Mouse (Mus musculus) brown adipose tissue, adult 24 weeks (tissue): Measurements from ENCODE around the gene Tspo2. TPM values are rescaled to one million over a fixed set of nuclear protein-coding genes. Genes with fewer than 3 reads are reported as not detected.
A peak's percentile ranks its signal among the peaks of the same experiment; 100 is the strongest.

ENCODE experiments used
- H3K27ac ChIP-seq: fragments of 200-500 bp; replicated peaks from 2 replicates; pipeline ENCODE4 v1.5.1; 2012; ENCODE audit warnings: low read depth, mild to moderate bottlenecking, low read length
- H3K4me1 ChIP-seq: fragments of 200-500 bp; 2 replicates; pipeline ENCODE4 v1.6.1; 2012; ENCODE audit warnings: low read length, mixed read lengths; ENCODE audit not compliant: control insufficient read depth, insufficient read depth, insufficient read length
- H3K4me3 ChIP-seq: fragments of 200-500 bp; 2 replicates; pipeline ENCODE4 v1.5.1; 2012; ENCODE audit warnings: low read depth, mild to moderate bottlenecking, low read length, moderate library complexity; ENCODE audit not compliant: insufficient read depth
- polyA plus RNA-seq: library from polyadenylated mRNA; stranded (reverse); fragments of >200 nt; gene quantifications from 2 replicates; pipeline ENCODE4 v1.2.4, GENCODE M21; 2012; ENCODE audit not compliant: missing spikeins, insufficient read depth, insufficient read length

Gene Tspo2
- polyA plus RNA-seq, 1 experiment, result not detected

DNA sequence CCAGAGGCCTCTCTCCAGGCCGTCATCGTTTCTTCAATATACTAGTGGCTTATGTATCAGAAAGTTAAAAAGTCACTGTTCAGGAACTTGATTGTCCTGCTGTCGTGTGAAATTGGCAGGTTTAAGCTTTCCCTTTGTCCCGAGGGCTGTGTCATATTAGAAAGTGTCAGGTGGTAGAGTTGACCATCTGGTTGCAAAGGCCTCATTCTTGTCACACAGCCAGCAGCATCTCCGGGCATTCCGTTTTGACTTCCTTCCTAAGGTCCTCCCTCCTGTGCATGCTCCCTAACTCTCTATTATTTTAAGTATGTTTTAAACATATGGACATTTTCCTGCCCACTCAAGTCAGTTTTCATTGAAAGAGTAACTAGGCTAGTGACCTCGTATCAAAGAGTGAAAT is 35.3 kb downstream of the Tspo2 start:
- peak overlapping the region; percentile 42; the same call in 1 of the 2 replicates for H3K27ac ChIP-seq
- peaks cover 2% of the 10 kb centered on the region; the same call in 1 of the 2 replicates for H3K4me1 ChIP-seq

DNA sequence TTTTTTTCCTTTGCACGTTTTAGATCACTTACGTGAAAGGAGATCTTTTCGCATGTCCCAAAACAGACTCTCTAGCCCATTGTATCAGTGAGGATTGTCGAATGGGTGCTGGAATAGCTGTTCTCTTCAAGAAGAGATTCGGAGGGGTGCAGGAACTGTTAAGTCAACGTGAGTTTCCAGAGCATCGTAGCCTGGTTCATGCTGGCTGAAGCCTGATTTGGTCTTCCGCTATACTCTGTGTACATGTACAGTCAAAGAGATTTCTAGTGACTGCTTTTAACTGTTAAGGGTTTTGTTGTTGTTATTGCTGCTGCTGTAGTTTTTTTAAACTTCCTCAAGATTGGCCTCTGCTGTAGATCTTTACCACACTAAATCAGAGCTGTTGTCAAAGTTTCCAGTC is 40.1 kb downstream of the Tspo2 start:
- Histone ChIP-seq H3K27ac (no peak overlapping the region), H3K4me3 (no peak overlapping the region), H3K4me1 (peaks cover 2% of the 10 kb centered on the region; the same call in 1 of the 2 replicates)

More for the DNA sequence above, 35.3 kb downstream of the Tspo2 start:
- no peak overlapping the region for H3K4me3 ChIP-seq

DNA sequence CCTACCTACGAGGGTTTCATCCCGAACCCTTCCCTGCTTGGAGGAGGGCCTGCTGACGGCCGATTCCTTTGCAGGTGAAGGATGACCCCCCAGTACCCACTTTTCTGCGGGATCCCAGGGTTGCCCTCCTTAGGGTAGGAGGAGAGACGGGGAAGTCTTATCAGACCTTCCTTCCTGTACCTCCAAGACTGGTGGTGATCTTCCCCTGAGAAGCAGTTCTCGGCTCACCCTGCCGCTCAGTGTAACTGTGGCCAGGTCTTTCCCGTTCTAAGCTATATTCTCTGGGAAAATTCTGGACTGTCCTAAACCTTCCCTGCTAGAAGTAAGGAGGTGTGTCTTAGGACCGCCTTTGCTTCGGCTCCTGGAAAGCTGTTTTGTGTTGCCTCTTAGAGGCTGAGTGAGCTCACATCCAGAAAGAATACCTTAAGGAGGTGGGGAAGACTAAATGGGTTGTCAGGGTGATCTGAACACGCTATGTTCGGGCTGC is 41.0 kb downstream of the Tspo2 start:
- Histone ChIP-seq H3K4me3 (peak overlapping the region; percentile 78), H3K27ac (peak overlapping the region; percentile 94), H3K4me1 (peaks cover 2% of the 10 kb centered on the region; the same call in 1 of the 2 replicates)

DNA sequence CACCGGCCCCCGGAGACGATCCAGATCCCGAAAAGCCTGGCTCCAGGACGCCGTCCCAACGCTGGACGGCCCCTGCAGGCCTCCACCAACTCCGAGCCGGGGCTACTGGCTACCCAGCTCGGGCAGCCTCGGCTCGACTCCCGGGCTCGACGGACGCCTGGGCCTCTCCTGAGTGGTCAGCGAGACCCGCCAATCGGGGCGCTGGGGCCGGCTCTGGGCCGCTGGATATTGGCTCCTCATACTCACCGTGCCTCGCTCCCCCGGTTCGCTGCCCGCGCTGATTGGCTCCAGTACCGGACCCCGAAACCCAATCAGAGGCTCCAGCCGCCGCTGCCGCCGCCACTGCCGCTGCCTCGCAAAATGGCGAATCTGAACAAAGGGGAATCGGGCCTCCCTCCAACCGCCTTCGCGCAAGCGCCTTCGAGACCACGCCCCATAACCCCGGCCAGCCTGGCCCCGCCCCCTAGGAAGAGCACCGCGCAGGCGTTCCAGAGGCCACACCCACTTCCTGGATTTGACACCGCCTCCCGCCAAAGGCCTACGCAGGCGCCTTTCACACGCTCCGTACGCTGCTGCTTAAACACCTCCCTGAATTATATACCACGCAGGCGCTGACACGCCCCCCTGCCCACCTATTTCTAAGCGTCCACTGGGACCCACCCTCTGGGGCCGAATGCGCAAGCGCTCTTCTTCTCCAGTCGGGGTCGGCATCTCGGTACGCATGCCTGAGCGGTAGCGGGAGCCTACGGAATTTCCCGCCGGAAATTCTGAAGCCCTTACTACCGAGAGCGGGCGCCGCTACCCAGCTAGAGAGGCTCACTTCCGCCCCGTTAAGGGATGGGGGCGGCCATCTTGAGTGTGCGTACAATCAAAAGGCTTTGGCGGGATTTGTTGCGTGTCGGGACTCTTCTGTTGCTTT is 41.7 kb downstream of the Tspo2 start, which contains the start of the genes Nfya and Oard1:
TSS of gene Nfya (minus strand) at position 527 of the 919 bp plus-strand sequence.
TSS of gene Oard1 (plus strand) at position 635 of the 919 bp plus-strand sequence.
- H3K4me3 ChIP-seq, result peak within 1 kb of the TSS; percentile 99
- peak within 1 kb of the TSS; percentile 97 for H3K27ac ChIP-seq
- peaks cover 2% of the 10 kb centered on the region; the same call in 1 of the 2 replicates for H3K4me1 ChIP-seq

DNA sequence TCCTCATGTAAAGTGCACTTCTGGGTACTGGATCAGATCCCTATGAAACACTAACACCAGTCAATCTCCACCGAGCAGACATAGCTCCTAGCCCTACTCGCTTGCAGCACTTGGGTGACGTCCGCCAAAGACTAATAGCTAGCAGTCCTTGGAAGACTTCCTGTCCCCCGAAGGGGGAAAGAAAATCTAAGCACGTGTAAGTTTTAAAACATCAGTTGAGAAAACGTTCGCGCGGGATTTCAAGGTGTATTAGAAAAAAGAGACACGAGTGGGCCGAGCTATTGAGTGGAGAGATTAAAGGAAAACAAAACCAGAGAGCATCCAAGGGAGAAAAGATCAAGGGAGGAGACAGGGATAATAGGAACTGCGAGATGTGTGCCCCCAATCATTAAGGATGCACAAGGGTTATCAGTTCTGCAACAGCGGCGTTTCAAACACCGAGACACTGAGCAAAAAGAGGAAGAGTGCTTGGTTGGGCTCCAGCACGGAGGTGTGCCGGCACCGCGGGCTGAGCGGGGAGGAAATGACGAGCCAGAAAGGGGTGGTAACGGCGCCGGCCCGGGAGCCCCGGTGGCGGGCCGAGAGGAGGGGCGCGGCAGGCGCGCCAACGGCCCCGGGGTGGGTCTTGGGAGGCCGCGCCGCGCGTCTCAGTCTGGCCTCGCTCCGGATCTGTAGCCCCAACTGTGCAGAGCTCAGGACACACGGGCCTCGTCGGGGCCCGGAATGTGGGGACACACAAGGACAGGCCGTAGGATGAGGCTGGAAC is 42.6 kb downstream of the Tspo2 start:
- peaks cover 2% of the 10 kb centered on the region; the same call in 1 of the 2 replicates for H3K4me1 ChIP-seq
- H3K27ac ChIP-seq, result peak overlapping the region; percentile 97
- H3K4me3 ChIP-seq, result peak overlapping the region; percentile 99

DNA sequence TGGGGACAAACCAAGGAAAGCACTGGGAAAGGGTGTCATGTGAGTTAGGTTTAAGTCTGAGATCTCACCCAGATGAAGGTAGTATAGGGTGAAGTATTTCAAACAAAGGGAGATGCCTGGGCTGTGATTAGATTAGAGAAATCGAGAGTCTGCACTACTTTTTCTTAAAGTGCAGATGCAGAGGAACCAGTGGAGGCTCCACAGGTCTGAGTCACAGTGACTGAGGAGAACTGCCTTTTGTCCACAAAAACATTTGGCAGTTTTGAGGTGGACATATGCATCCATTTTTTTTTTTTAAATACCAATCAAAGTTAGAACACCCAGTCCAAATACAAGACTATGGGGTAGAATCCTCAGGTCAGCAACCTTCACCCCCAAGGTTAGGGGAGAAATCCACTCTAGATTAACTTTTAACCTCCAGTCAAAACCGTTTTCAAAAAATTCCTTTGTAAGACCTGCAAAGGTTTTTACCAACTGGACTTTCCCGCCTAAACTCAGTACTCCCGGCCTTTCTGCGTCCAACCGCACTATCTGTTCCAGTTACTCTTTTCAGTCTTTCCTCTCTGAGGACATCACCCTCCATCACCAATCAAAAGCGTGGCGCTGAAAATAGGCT is 43.3 kb downstream of the Tspo2 start:
- peaks cover 2% of the 10 kb centered on the region; the same call in 1 of the 2 replicates for H3K4me1 ChIP-seq
- H3K4me3 ChIP-seq, result peak overlapping the region; percentile 99
- H3K27ac ChIP-seq, result 0 out of 2 replicates have a peak overlapping the region, but pooled peaks have one; percentile 97

DNA sequence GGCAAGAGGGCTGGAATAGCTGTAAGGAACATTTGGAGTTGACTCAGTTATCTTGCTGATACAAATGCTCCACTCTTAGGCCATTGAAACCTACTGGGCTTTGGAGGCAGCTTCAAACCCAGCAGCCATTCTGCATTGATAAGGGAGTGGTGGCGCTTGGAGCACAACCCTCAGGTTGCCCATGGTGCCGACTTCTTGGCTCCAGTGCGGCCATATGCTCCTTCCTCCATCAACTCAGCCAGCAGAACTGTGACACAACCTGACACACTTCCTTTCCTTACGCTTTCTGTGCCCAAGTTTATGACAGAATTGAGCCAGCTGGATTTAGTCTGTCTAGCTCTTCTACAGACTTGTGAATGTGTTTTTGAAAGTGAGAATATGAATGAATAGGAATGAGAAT is 44.2 kb downstream of the Tspo2 start:
- H3K4me3 ChIP-seq, result no peak overlapping the region
- H3K27ac ChIP-seq, result no peak overlapping the region
- peaks cover 2% of the 10 kb centered on the region; the same call in 1 of the 2 replicates for H3K4me1 ChIP-seq

DNA sequence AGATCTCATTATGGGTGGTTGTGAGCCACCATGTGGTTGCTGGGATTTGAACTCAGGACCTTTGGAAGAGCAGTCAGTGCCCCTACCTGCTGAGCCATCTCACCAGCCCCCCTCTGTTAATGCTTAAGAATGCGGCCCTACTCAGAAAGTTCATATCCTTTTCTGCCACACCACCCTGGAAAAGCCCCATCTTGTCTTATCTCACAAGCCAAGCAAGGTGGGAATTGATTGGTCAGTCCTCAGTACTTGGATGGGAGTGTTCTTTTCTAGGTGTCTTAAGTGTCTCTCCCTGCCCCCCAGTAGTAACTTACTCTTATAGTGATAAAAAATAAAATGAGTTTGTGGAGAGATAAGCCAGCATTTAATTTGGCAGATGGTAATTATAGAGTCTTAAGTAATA is 46.6 kb downstream of the Tspo2 start:
- Histone ChIP-seq H3K27ac (no peak overlapping the region), H3K4me1 (no peaks in the 10 kb centered on the region), H3K4me3 (no peak overlapping the region)

DNA sequence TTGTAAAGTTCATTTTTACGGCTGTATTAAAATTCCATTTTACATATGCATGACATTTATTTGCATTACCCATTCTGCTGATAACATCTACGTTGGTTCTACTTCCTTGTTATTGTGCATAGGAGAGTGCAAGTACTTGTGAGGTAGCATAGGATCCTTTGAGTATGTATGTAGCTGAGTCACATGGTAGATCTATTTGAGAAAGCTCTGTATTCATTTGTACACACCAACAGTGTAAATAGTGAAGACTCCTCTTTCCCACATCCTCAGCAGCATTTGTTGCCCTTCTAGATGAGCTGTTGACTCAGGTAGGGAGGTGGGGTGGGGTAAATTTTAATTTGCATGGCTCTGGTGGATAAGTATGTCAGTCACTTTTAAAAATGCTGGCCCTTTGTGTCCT is 47.5 kb downstream of the Tspo2 start:
- H3K27ac ChIP-seq, result no peak overlapping the region
- H3K4me3 ChIP-seq, result no peak overlapping the region
- no peaks in the 10 kb centered on the region for H3K4me1 ChIP-seq

DNA sequence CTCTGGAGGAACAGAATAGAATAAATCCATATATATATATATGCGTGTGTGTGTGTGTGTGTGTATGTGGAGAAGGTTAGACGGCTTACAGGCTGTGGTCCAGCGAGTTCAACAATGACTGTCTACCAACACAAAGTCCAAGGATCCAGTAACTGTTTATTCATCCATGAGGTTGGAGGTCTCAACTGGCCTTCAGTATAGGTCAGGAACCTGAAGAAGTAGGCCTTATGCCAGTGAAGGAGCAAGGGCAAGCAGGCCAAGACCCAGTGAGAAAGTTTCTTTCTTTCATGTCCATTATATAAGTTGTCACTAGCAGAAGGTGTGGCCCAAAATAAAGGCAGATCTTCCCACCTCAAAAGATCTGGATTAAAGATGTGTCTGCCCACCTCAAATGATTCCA is 48.6 kb downstream of the Tspo2 start:
- Histone ChIP-seq H3K4me1 (no peaks in the 10 kb centered on the region), H3K4me3 (no peak overlapping the region), H3K27ac (no peak overlapping the region)

DNA sequence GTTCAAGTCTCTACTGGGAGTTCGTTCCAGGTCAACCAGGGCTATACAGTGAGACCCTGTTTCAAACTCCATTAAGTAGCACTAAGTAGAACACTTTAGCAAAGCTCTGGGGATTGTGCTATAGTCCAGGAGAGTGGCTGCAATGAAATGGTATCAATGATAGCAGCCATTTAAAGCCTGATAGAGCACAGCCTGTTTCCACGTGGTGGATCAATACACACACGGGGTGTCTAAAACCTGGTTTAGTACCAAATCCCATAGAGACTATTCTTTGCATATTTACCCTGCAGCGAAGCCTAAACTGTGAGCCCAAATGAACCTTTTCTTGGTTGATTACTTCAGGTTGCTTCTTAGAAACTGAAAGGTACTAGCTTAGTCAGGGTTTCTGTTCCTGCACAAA is 49.6 kb downstream of the Tspo2 start:
- Histone ChIP-seq H3K27ac (no peak overlapping the region), H3K4me3 (no peak overlapping the region), H3K4me1 (no peaks in the 10 kb centered on the region)

Other genes starting within 250 kb of the Tspo2 start
- gene Trem1, start 218.8 kb downstream of the Tspo2 start, polyA plus RNA-seq, result not detected in 2 replicates
- gene Trem3, start 203.7 kb downstream of the Tspo2 start, polyA plus RNA-seq, result not detected in 2 replicates
- gene Treml4, start 187.2 kb downstream of the Tspo2 start, polyA plus RNA-seq, result not detected in 2 replicates
- not detected in 2 replicates for gene Treml2, start 152.0 kb downstream of the Tspo2 start, polyA plus RNA-seq
- not detected in 2 replicates for gene B430306N03Rik, start 135.4 kb downstream of the Tspo2 start, polyA plus RNA-seq
- 1.5 and 2.0 TPM in 2 replicates for gene Trem2, start 105.1 kb downstream of the Tspo2 start, polyA plus RNA-seq
- not detected in 2 replicates for gene Treml1, start 91.6 kb downstream of the Tspo2 start, polyA plus RNA-seq
- gene Nfya, start 41.6 kb downstream of the Tspo2 start, polyA plus RNA-seq, result 6.3 and 10.9 TPM in 2 replicates
- 34.0 and 34.6 TPM in 2 replicates for gene Oard1, start 41.5 kb downstream of the Tspo2 start, polyA plus RNA-seq
- gene Apobec2, start 18.6 kb downstream of the Tspo2 start, polyA plus RNA-seq, result 11.2 and 20.3 TPM in 2 replicates
- not detected in 2 replicates for gene Unc5cl, start 3.4 kb upstream of the Tspo2 start, polyA plus RNA-seq